Mouse (Mus musculus): ENCODE data around the gene Smim24. TPM values are rescaled to one million over a fixed set of nuclear protein-coding genes. Genes with fewer than 3 reads are reported as not detected.

Smim24 gene
- polyA plus RNA-seq, 1 experiment from 2014 or later, result 3.4 TPM

- peaks cover 26% of the 10 kb centered on the region for H3K27me3 ChIP-seq (ENCODE audit: control insufficient read depth, insufficient read depth, low read length)
- H3K36me3 ChIP-seq (replicated peaks; ENCODE audit: control insufficient read depth, insufficient read depth, low read depth, low read length), result no peaks in the 10 kb centered on the region
- H3K4me3 ChIP-seq (ENCODE audit: low read depth, low read length), result peak overlapping the region; percentile 81
- H3K4me1 ChIP-seq (ENCODE audit: control insufficient read depth, insufficient read depth, low read length), result peaks cover 9% of the 10 kb centered on the region
- H3K27ac ChIP-seq (replicated peaks; ENCODE audit: low read depth, low read length), result peak overlapping the region; percentile 81
- peak; percentile 80 for DNase-seq (ENCODE audit: low spot score)
- WGBS, result under 1% methylated on average over 55 of the region's 89 CpGs
- no peaks in the 10 kb centered on the region for H3K9me3 ChIP-seq (replicated peaks; ENCODE audit: control insufficient read depth, low read length)
- peak overlapping the region; percentile 90 for H3K4me2 ChIP-seq (ENCODE audit: low read depth, low read length)
- ATAC-seq (replicated peaks; ENCODE audit: insufficient number of reproducible peaks, low FRiP score, low TSS enrichment, low read depth), result no peak
- peak overlapping the region; percentile 83 for H3K9ac ChIP-seq (replicated peaks; ENCODE audit: low read length)
Observed at GRCm38 (mm10) chr10:81430141-81430830, 37.4 kb downstream of the Smim24 start.

GRCm38 (mm10) chr10:81430831-81431525 is 38.1 kb downstream of the Smim24 start:
- H3K4me1 ChIP-seq (ENCODE audit: control insufficient read depth, insufficient read depth, low read length), result peaks cover 9% of the 10 kb centered on the region
- 0 out of 2 replicates have a peak, but pooled peaks have one; percentile 12 for ATAC-seq (replicated peaks; ENCODE audit: insufficient number of reproducible peaks, low FRiP score, low TSS enrichment, low read depth)

GRCm38 (mm10) chr10:81431526-81432168 is 38.8 kb downstream of the Smim24 start:
- 12% methylated on average over 15 of the region's 15 CpGs for WGBS

More at GRCm38 (mm10) chr10:81430831-81431525, 38.1 kb downstream of the Smim24 start:
- no peaks in the 10 kb centered on the region for H3K9me3 ChIP-seq (replicated peaks; ENCODE audit: control insufficient read depth, low read length)
- H3K4me3 ChIP-seq (ENCODE audit: low read depth, low read length), result peak overlapping the region; percentile 81
- peak overlapping the region; percentile 83 for H3K9ac ChIP-seq (replicated peaks; ENCODE audit: low read length)
- peak; percentile 41 for DNase-seq (ENCODE audit: low spot score)
- peak overlapping the region; percentile 90 for H3K4me2 ChIP-seq (ENCODE audit: low read depth, low read length)
- 2% methylated on average over 51 of the region's 70 CpGs for WGBS
- H3K27me3 ChIP-seq (ENCODE audit: control insufficient read depth, insufficient read depth, low read length), result peaks cover 19% of the 10 kb centered on the region
- H3K27ac ChIP-seq (replicated peaks; ENCODE audit: low read depth, low read length), result peak overlapping the region; percentile 81
- no peaks in the 10 kb centered on the region for H3K36me3 ChIP-seq (replicated peaks; ENCODE audit: control insufficient read depth, insufficient read depth, low read depth, low read length)

GRCm38 (mm10) chr10:81432169-81432867 is 39.5 kb downstream of the Smim24 start:
- Histone ChIP-seq H3K36me3 (replicated peaks; ENCODE audit: control insufficient read depth, insufficient read depth, low read depth, low read length) (no peaks in the 10 kb centered on the region), H3K4me1 (ENCODE audit: control insufficient read depth, insufficient read depth, low read length) (peaks cover 3% of the 10 kb centered on the region), H3K4me2 (ENCODE audit: low read depth, low read length) (peak overlapping the region; percentile 2; the same call in 1 of the 2 replicates), H3K27me3 (ENCODE audit: control insufficient read depth, insufficient read depth, low read length) (peaks cover 10% of the 10 kb centered on the region), H3K9ac (replicated peaks; ENCODE audit: low read length) (no peak overlapping the region), H3K4me3 (ENCODE audit: low read depth, low read length) (no peak overlapping the region), H3K27ac (replicated peaks; ENCODE audit: low read depth, low read length) (no peak overlapping the region), H3K9me3 (replicated peaks; ENCODE audit: control insufficient read depth, low read length) (no peaks in the 10 kb centered on the region)
- no peak for DNase-seq (ENCODE audit: low spot score)
- ATAC-seq (replicated peaks; ENCODE audit: insufficient number of reproducible peaks, low FRiP score, low TSS enrichment, low read depth), result peak; percentile 0; the same call in 1 of the 2 replicates
- 60% methylated on average over 21 of the region's 21 CpGs for WGBS

More at GRCm38 (mm10) chr10:81431526-81432168, 38.8 kb downstream of the Smim24 start:
- H3K27ac ChIP-seq (replicated peaks; ENCODE audit: low read depth, low read length), result no peak overlapping the region
- H3K4me1 ChIP-seq (ENCODE audit: control insufficient read depth, insufficient read depth, low read length), result peaks cover 5% of the 10 kb centered on the region
- peak overlapping the region; percentile 81 for H3K4me3 ChIP-seq (ENCODE audit: low read depth, low read length)
- no peak for DNase-seq (ENCODE audit: low spot score)
- no peaks in the 10 kb centered on the region for H3K36me3 ChIP-seq (replicated peaks; ENCODE audit: control insufficient read depth, insufficient read depth, low read depth, low read length)
- no peak overlapping the region for H3K9ac ChIP-seq (replicated peaks; ENCODE audit: low read length)
- no peaks in the 10 kb centered on the region for H3K9me3 ChIP-seq (replicated peaks; ENCODE audit: control insufficient read depth, low read length)
- ATAC-seq (replicated peaks; ENCODE audit: insufficient number of reproducible peaks, low FRiP score, low TSS enrichment, low read depth), result no peak
- peaks cover 16% of the 10 kb centered on the region for H3K27me3 ChIP-seq (ENCODE audit: control insufficient read depth, insufficient read depth, low read length)
- peak overlapping the region; percentile 90 for H3K4me2 ChIP-seq (ENCODE audit: low read depth, low read length)

GRCm38 (mm10) chr10:81432868-81433262 is 40.0 kb downstream of the Smim24 start:
- 5% methylated on average over 17 of the region's 17 CpGs for WGBS
- Histone ChIP-seq H3K27me3 (ENCODE audit: control insufficient read depth, insufficient read depth, low read length) (peaks cover 4% of the 10 kb centered on the region; the same call in 1 of the 2 replicates), H3K4me3 (ENCODE audit: low read depth, low read length) (no peak overlapping the region), H3K9me3 (replicated peaks; ENCODE audit: control insufficient read depth, low read length) (no peaks in the 10 kb centered on the region), H3K4me2 (ENCODE audit: low read depth, low read length) (peak overlapping the region; percentile 38), H3K4me1 (ENCODE audit: control insufficient read depth, insufficient read depth, low read length) (peaks cover 3% of the 10 kb centered on the region), H3K36me3 (replicated peaks; ENCODE audit: control insufficient read depth, insufficient read depth, low read depth, low read length) (no peaks in the 10 kb centered on the region), H3K27ac (replicated peaks; ENCODE audit: low read depth, low read length) (no peak overlapping the region), H3K9ac (replicated peaks; ENCODE audit: low read length) (peak overlapping the region; percentile 13; the same call in 1 of the 2 replicates)
- peak; percentile 93 for DNase-seq (ENCODE audit: low spot score)
- ATAC-seq (replicated peaks; ENCODE audit: insufficient number of reproducible peaks, low FRiP score, low TSS enrichment, low read depth), result peak; percentile 74

GRCm38 (mm10) chr10:81433541-81434289 is 40.9 kb downstream of the Smim24 start:
- WGBS, result 72% methylated on average over 26 of the region's 26 CpGs
- no peak overlapping the region for H3K4me3 ChIP-seq (ENCODE audit: low read depth, low read length)
- ATAC-seq (replicated peaks; ENCODE audit: insufficient number of reproducible peaks, low FRiP score, low TSS enrichment, low read depth), result no peak
- H3K4me2 ChIP-seq (ENCODE audit: low read depth, low read length), result no peak overlapping the region
- H3K36me3 ChIP-seq (replicated peaks; ENCODE audit: control insufficient read depth, insufficient read depth, low read depth, low read length), result no peaks in the 10 kb centered on the region
- H3K9me3 ChIP-seq (replicated peaks; ENCODE audit: control insufficient read depth, low read length), result no peaks in the 10 kb centered on the region
- no peaks in the 10 kb centered on the region for H3K27me3 ChIP-seq (ENCODE audit: control insufficient read depth, insufficient read depth, low read length)
- H3K9ac ChIP-seq (replicated peaks; ENCODE audit: low read length), result no peak overlapping the region
- peaks cover 3% of the 10 kb centered on the region for H3K4me1 ChIP-seq (ENCODE audit: control insufficient read depth, insufficient read depth, low read length)
- DNase-seq (ENCODE audit: low spot score), result no peak
- H3K27ac ChIP-seq (replicated peaks; ENCODE audit: low read depth, low read length), result no peak overlapping the region
